Mouse (Mus musculus) bone marrow macrophage, adult 2 months (primary cell): Measurements from ENCODE around the gene Ptpn6.

Source experiments
- CTCF ChIP-seq: IDR thresholded peaks from 2 replicates; pipeline ENCODE4 v1.5.1; 2012; ENCODE audit warnings: low read depth, mild to moderate bottlenecking, low read length, moderate library complexity
- POLR2A ChIP-seq: IDR thresholded peaks from 2 replicates; pipeline ENCODE4 v1.6.1; 2012; ENCODE audit warnings: mild to moderate bottlenecking, low read depth, low read length, borderline replicate concordance

DNA sequence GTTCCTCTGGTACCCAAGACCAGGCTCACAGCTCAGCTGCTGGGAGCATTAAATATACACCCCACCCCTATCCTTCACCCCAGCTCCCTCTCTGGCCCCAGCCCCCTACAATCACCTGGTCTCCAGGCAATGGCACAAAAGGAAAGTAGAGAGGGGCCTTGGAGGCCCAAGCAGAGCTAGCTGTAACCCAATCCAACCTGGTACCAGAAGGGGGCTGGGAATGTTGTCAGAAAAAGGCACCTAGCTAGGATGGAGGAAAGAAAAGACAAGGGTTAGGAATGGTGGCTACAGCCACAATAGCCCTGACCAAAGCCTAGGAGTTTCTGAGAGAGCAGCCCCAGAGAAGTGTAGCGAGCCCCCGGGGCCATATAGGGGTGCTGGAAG, 20.3 kb upstream of the Ptpn6 start:
- no peak for TF ChIP-seq POLR2A
- TF ChIP-seq CTCF, result no peak
